In genomic region chr6:77357748-77358470, GRCm38 (mm10) we compare ENCODE assay signal across 11 mouse cellular contexts.
DNase-seq lines count a peak whose midpoint lies in the region; ATAC-seq and TF ChIP-seq lines count a peak whose summit lies in the region.
"Had no signal": no experiment of that assay in that cellular context is flagged by ENCODE, and none has a peak within 500 bp of the region (broad histone marks: within the 10 kb centered on the region; RNA-seq: fewer than 3 reads in every experiment).

No protein-coding gene starts in this region.

- no peak overlapping the region for H3K9ac ChIP-seq in hindbrain, embryonic 11.5 days (ENCODE audit: low read depth, low read length)
- H3K9ac ChIP-seq in forebrain, postnatal 0 days = no peak overlapping the region
- H3K9ac ChIP-seq in neural tube, embryonic 15.5 days (replicated peaks) = no peak overlapping the region
- H3K9ac ChIP-seq: limb, embryonic 13.5 days; stomach, embryonic 15.5 days had no signal

- no peaks in the 10 kb centered on the region for H3K4me1 ChIP-seq in hindbrain, embryonic 11.5 days (replicated peaks; ENCODE audit: control insufficient read depth, insufficient read depth, low read length)
- H3K4me1 ChIP-seq in hindbrain, embryonic 10.5 days (replicated peaks) = no peaks in the 10 kb centered on the region
- 0 out of 2 replicates have a peak, but pooled peaks cover 4% of the 10 kb centered on the region for H3K4me1 ChIP-seq in forebrain, postnatal 0 days (ENCODE audit: insufficient read depth)
- peaks cover 4% of the 10 kb centered on the region; the same call in 1 of the 2 replicates for H3K4me1 ChIP-seq in neural tube, embryonic 15.5 days
- H3K4me1 ChIP-seq: limb, embryonic 13.5 days; stomach, embryonic 15.5 days had no signal

- ATAC-seq in hindbrain, embryonic 11.5 days (ENCODE audit: low FRiP score) = peak; percentile 30; the same call in 1 of the 2 replicates
- ATAC-seq in forebrain, postnatal 0 days = peak; percentile 88
- no peak; the same call in 1 of the 2 replicates for ATAC-seq in neural tube, embryonic 15.5 days (ENCODE audit: low FRiP score)
- ATAC-seq in monocyte, adult 5-6 weeks (replicated peaks; ENCODE audit: insufficient number of reproducible peaks, low FRiP score, low TSS enrichment, poor library complexity, severe bottlenecking) = no peak

- H3K36me3 ChIP-seq in hindbrain, embryonic 11.5 days (ENCODE audit: control insufficient read depth, insufficient read depth, low read length) = no peaks in the 10 kb centered on the region
- H3K36me3 ChIP-seq in hindbrain, embryonic 10.5 days = no peaks in the 10 kb centered on the region
- no peaks in the 10 kb centered on the region for H3K36me3 ChIP-seq in forebrain, postnatal 0 days (ENCODE audit: insufficient read depth)
- no peaks in the 10 kb centered on the region for H3K36me3 ChIP-seq in neural tube, embryonic 15.5 days
- H3K36me3 ChIP-seq: limb, embryonic 13.5 days; stomach, embryonic 15.5 days had no signal

- no peak overlapping the region for H3K27ac ChIP-seq in hindbrain, embryonic 11.5 days (ENCODE audit: low read depth, low read length)
- no peak overlapping the region for H3K27ac ChIP-seq in hindbrain, embryonic 10.5 days
- H3K27ac ChIP-seq in forebrain, postnatal 0 days (ENCODE audit: low read depth, low read length) = peak overlapping the region; percentile 60
- 0 out of 2 replicates have a peak overlapping the region, but pooled peaks have one; percentile 3 for H3K27ac ChIP-seq in neural tube, embryonic 15.5 days (replicated peaks)
- H3K27ac ChIP-seq: limb, embryonic 13.5 days; stomach, embryonic 15.5 days had no signal

- no peak for DNase-seq in hindbrain, embryonic 11.5 days (ENCODE audit: low spot score)
- DNase-seq in hindbrain, embryonic 10.5 days (ENCODE audit: low spot score) = no peak
- DNase-seq in forebrain, postnatal 0 days = peak; percentile 59
- DNase-seq in layer of hippocampus, adult 9-10 months (ENCODE audit: low spot score) = peak; percentile 42
- DNase-seq in ovary, postnatal 14 days (ENCODE audit: low spot score) = no peak
- no peak for DNase-seq in gastrocnemius, postnatal 25 days
- DNase-seq: heart, adult 18-20 months had no signal

- H3K27me3 ChIP-seq in hindbrain, embryonic 11.5 days (ENCODE audit: control insufficient read depth, insufficient read depth, low read length) = no peaks in the 10 kb centered on the region
- no peaks in the 10 kb centered on the region for H3K27me3 ChIP-seq in hindbrain, embryonic 10.5 days (ENCODE audit: insufficient read depth, poor library complexity, severe bottlenecking)
- no peaks in the 10 kb centered on the region for H3K27me3 ChIP-seq in forebrain, postnatal 0 days (ENCODE audit: insufficient read depth, low read length)
- no peaks in the 10 kb centered on the region for H3K27me3 ChIP-seq in neural tube, embryonic 15.5 days (replicated peaks)
- H3K27me3 ChIP-seq: limb, embryonic 13.5 days; stomach, embryonic 15.5 days had no signal

- H3K9me3 ChIP-seq in hindbrain, embryonic 11.5 days (ENCODE audit: control insufficient read depth, low read length) = no peaks in the 10 kb centered on the region
- H3K9me3 ChIP-seq in hindbrain, embryonic 10.5 days = no peaks in the 10 kb centered on the region
- H3K9me3 ChIP-seq in forebrain, postnatal 0 days (ENCODE audit: low read length) = no peaks in the 10 kb centered on the region
- no peaks in the 10 kb centered on the region for H3K9me3 ChIP-seq in neural tube, embryonic 15.5 days (replicated peaks)
- H3K9me3 ChIP-seq: limb, embryonic 13.5 days; stomach, embryonic 15.5 days had no signal

- H3K4me3 ChIP-seq in hindbrain, embryonic 11.5 days (ENCODE audit: low read depth, low read length) = no peak overlapping the region
- no peak overlapping the region for H3K4me3 ChIP-seq in hindbrain, embryonic 10.5 days
- H3K4me3 ChIP-seq in forebrain, postnatal 0 days (ENCODE audit: low read depth, low read length) = no peak overlapping the region
- H3K4me3 ChIP-seq in neural tube, embryonic 15.5 days (replicated peaks) = no peak overlapping the region
- H3K4me3 ChIP-seq: limb, embryonic 13.5 days; stomach, embryonic 15.5 days had no signal

- H3K4me2 ChIP-seq in hindbrain, embryonic 11.5 days (replicated peaks; ENCODE audit: low read depth, low read length) = no peak overlapping the region
- H3K4me2 ChIP-seq in forebrain, postnatal 0 days (ENCODE audit: low read depth) = no peak overlapping the region
- H3K4me2 ChIP-seq in neural tube, embryonic 15.5 days = no peak overlapping the region
- H3K4me2 ChIP-seq: limb, embryonic 13.5 days; stomach, embryonic 15.5 days had no signal

- WGBS in hindbrain, embryonic 11.5 days = 58% methylated on average over 9 of the region's 9 CpGs
- 65% methylated on average over 9 of the region's 9 CpGs for whole genome bisulfite sequencing in hindbrain, embryonic 10.5 days
- WGBS in forebrain, postnatal 0 days = 33% methylated on average over 9 of the region's 9 CpGs
- 33% methylated on average over 9 of the region's 9 CpGs for WGBS in neural tube, embryonic 15.5 days

- TF ChIP-seq CTCF in forebrain, postnatal 0 days (IDR thresholded peaks at IDR 0.05; ENCODE audit: low read depth) = no peak

Comparison
In these comparisons a context has a peak if more than half of its experiments do, and no peak if none do; other contexts are left out.
1. ATAC-seq: peak in hindbrain, embryonic 11.5 days (single experiment) and forebrain, postnatal 0 days (single experiment); none in neural tube, embryonic 15.5 days (single experiment) and monocyte, adult 5-6 weeks (single experiment).
2. DNase-seq: peak in forebrain, postnatal 0 days (single experiment) and layer of hippocampus, adult 9-10 months (single experiment); none in hindbrain, embryonic 11.5 days (single experiment), hindbrain, embryonic 10.5 days (single experiment), ovary, postnatal 14 days (single experiment) and gastrocnemius, postnatal 25 days (single experiment).
3. H3K27ac ChIP-seq: peak in forebrain, postnatal 0 days (single experiment) and neural tube, embryonic 15.5 days (single experiment); none in hindbrain, embryonic 11.5 days (single experiment) and hindbrain, embryonic 10.5 days (single experiment).